Mouse (Mus musculus) bone marrow macrophage, adult 2 months (primary cell): ENCODE measurements around the gene Gm10643.

ENCODE experiments used
- CTCF ChIP-seq: IDR thresholded peaks from 2 replicates; pipeline ENCODE4 v1.5.1; 2012; ENCODE audit warnings: low read depth, mild to moderate bottlenecking, low read length, moderate library complexity
- POLR2A ChIP-seq: IDR thresholded peaks from 2 replicates; pipeline ENCODE4 v1.6.1; 2012; ENCODE audit warnings: mild to moderate bottlenecking, low read depth, low read length, borderline replicate concordance

- TF ChIP-seq POLR2A (no peak), CTCF (no peak)
These were observed 4.8 kb upstream of the Gm10643 start for GRCm38 (mm10) chr8:84069750-84070149.
